Mouse (Mus musculus) WW6 (cell line): Measurements from ENCODE around the gene Arrb1.

ENCODE experiments used
- DNase-seq: peaks from one replicate; pipeline ENCODE4 v3.0.0-alpha.2; 2013; ENCODE audit warnings: low read depth, low spot score

Gene Arrb1

DNA sequence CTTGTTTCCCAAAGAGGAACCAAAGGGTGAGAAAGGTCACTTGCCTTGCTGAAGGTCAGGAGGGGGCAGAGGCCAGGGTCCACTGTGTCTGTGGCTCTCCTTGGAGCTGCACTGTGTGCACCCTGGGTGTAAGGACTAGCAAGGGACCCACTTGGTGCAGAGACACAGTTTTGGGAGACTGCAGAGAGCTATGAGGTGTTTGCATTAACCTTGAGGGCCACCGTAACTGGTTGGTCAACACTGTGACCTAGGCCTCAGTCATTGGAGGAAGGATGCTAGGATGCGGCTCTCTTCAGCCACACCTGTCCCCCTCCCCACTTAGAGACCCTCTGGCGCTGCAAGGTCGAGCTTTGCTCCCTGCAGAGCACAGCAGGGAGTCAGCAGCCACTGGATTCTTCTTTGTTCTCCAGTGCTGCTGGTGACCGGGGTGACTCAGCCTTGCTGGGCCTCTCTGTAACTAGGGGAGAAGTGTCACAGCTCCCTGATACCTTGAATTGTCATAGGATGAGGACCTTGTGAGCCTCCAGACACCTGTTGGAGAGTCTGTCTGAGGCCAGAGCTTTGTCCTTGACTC, 2.0 kb downstream of the Arrb1 start:
- no peak for DNase-seq

DNA sequence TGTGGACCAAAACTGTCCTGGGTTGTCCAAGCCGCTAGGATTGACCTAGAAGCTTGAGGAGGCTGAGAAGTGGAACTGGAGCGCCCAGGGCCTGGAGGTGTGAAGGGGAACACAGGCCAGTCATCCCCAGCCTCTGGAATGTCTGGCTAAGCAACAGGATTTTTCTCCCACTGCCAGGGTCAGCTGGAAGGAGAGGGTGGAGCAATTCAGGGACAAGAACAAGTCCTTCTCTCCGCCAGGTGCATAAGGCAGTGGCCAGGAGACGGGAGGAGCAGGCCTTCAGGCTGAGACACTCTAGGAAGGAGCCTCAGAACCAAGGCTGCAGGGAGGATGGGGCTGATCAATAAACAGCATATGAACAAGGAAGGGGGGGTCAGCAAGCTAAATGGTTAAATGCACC, 3.2 kb downstream of the Arrb1 start:
- DNase-seq = no peak

DNA sequence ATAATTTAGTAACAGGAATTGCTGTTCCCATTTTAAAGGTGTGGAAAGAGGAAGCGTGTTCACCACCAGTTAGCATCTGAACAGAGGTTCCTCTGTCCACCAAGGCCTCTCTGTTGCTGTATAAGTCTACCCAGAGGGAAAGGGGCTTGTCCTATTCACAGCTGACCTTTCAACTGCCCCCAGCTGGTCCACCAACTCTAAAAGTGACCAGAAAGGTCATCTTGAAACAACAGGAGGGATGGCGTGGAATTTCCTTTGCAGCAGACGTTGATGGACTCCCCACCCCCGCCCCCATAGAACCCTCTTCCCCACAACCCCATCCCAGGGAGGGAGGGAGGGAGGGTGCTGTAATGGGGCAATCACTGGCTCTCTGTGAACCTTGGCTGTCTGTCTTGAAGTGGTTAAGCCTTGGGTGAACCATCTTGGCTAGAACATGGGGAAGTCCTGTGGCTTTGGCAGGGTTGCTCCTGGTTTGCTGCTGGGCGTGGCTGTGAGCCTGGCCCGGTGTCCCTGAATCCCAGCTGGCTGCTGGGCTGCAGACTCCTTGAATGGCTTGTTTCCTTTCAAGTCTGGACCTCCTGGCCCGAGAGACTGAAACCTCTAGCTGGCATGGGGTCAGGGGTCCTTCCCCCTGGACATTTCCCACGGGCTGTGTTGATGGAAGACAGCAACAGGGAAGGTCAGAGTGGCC, 4.1 kb downstream of the Arrb1 start:
- DNase-seq = no peak

DNA sequence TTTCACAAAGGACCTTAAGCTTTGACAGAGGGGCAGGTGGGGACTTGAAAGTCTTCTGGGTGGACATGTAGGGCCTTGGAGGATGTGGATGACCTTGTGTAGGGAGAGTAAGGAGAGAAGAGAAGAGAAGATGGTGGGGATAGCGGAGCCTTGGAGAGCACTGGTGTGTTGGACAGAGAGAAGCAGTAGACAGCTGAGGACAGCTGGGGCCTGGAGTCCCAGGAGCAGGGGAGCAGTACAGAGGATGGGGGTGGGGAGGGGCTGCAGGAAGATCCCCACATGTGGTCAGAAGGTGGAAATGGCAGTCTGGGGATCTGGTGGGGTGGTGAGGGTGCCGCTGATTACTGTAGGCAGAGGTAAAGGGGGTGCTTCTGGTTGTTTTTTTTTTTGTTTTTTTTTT, 4.8 kb downstream of the Arrb1 start:
- no peak for DNase-seq

DNA sequence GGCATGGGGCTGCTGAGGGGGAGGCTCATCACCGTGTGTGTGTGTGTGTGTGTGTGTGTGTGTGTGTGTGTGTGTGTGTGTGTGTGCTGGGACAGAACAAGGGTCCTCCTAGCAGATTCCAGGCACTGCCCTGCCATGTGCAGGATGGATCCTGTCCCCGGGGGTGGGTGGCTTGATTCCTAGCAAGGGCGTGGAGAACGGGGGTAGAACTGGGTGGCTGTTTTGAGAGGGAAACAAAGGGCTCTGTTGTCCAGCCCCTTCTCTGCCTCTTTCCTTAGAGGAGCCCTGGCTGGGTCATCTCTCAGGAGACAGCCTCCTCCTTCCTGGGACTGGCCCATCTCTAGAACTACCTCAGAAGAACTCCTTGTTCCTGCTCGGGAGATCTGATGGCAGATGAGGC, 5.9 kb downstream of the Arrb1 start:
- DNase-seq = no peak

DNA sequence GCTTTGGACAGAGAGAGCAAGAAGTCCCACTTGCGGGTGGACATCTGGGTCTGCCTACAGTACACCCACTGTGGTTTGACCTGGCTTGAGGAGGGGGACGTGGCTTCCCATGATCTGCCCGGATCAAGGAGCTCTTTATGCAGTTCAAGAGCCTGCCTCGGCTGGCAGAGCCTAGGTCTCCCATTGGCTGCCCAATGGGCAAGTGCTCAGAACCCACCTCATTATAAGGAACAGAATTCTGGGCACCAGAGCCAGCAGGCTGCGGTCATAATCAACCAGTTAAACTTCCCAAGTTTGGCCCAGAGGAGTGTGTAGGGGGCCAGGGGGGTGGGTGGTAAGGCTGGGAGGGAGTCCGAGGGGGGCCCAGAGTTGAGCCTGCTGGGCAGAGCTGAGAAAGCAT, 9.0 kb downstream of the Arrb1 start:
- no peak for DNase-seq

DNA sequence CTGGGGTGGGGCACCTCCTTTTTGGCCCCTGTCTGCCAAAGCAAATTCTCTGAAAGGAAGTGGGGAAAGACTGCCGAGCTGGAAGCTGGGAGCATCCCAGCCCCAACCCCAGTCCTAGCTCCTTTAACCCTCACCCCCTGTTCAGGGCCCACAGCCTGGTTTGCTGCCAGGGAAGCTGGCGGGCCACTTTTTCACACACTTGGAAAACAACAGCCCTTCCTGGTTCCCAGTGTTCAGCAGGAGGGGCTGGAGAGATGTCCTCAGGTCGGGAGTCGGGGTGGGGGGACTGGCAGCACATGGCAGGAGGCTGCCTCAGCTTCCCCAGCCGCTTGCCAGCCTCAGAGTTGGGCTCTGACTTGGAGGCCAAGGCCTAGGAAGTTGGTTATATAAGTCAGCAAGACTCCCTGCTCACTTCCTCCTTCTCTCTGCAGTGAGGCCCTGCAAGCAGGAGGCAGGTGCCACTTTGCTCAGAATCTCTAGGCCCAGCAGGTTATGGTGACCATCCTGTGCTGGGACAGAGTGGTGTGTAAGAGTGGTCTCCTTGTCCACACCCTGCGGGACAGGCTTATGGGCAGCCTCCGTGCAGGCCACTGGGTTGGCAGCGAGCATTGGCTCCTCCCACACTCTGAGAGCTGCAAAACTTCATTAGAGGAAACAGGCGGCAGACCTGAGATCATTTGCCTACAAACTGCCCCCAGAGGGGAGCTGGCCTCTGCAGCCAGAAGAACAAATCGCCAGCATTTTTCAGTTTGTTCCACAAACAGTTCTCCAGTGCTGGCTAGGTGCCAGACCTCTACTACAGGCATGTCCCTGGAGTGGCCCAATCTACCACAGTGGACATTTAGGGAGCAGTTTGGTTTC, 10.8 kb downstream of the Arrb1 start:
- no peak for DNase-seq

DNA sequence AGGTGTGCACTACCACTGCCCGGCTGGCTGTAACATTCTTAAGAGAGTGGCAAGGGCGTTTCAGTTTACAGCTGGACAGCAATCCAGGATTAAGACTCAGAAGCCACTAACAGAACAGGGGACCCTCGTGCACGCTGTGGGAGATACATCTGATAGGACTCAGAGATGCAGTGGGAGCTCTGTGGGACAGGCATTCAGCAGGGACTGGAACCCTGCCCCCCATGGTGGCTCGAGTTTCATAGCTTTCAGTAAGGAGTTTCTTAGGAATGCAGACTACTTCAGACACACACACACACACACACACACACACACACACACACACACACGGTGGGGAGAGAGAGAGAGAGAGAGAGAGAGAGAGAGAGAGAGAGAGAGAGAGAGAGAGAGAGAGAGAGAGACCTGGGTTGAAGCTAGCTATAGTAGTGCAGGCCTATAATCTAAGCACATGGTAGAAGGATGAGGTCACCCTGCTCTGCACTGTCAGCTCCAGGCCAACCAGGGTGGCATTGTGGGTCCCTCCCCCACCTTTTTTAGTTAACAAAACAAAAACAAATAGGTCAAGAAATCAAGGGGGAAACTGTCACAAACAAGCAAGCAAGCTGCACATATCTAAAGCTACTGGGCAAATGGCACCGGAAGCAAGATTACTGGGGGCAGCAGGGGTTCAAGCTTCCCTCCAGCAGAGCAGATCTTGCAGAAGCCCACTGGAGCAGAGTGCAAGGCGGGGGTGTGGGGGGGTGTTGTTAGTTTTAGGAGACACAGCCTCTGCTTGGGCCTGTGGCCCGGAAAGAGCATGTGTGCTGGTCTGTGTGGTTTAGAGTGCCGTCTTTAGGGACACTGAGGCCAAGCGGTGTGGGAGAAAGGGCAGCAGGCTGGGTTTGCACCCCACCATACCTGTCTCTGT, 12.6 kb downstream of the Arrb1 start:
- no peak for DNase-seq

DNA sequence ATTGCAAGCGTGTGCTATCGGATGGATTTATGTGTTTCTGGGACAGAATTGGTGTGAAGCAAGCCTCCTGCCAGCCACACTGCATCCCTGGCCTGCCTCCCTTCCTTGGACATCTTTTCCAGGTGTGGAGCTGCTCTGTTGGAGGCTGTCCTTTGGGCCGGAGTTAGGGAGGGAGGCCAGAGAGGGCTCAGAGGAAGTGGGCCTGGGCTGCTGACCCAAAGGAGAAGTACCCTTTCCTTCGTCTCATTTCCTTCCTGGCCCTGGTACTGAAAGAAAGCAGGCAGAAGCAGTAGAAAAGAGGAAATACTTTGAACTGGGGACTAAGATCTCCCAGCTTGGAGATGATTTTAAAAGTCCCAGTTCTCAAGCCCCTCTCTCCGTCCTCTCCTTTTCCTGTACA, 14.4 kb downstream of the Arrb1 start:
- no peak for DNase-seq

DNA sequence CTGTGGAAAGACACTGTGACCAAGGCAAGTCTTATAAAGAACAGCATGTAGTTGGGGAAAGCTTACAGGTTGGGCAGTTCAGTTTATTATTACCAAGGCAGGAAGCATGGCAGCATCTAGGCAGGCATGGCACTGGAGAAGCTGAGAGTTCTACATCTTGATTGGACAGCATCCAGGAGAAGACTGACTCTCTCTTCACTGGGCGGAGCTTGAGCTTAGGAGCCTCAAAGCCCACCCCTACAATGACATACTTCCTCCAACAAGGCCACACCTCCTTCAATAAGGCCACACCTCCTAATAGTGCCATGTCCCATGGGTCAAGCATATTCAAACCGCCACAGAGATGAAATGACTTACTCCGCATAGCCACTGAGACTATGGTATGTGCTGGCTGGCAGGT, 16.4 kb downstream of the Arrb1 start:
- DNase-seq = no peak

DNA sequence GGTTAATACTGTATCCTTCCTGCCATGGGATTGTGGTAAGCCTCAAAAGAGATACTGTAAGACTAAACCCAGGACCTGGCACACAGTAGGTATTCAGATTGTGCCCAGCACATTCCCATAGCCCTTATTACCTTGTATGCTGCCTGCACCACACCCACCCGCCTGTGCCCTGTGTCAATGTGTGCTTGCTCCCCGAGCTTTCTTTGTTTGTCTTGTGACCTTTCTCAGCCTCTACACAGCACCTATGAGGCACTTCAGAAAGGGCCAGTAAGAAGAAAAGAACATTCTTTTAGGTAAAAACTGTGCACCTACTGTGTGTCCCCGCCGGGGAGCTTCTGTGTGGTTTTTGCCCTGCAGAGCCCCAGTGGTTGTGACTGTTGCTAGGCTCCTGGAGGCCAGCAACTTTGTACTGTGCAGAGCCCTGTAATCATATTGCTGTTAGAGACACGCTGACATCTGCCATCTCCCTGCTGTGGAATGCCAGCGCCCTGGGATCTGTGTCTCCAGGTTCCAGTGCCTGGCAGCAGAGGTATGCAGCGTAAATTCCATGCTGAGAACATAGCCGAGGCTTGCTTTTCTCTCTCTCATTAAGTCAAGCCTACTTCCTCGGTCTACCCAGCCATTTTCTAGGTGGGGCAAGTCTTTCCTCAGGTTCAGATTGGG, 18.1 kb downstream of the Arrb1 start:
- DNase-seq = no peak

DNA sequence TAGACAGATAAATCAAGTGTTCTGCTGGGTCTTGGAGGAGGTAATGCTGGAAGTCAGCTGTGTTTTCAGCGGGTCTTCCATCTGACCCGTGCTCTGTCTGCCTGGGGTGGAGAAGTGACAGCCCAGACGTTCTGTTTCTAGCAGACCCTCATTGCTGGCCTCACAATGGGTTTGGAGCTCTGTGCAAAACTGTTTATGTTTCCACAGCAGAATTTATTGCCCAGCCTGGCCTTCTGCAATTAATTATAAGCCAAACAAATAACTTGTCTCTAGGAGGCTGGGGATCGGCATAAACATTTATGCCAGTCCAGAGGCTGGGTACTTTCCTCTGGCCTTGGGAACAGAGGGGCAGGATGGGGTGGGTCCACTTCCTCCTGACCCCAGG, 18.6 kb downstream of the Arrb1 start:
- no peak for DNase-seq

DNA sequence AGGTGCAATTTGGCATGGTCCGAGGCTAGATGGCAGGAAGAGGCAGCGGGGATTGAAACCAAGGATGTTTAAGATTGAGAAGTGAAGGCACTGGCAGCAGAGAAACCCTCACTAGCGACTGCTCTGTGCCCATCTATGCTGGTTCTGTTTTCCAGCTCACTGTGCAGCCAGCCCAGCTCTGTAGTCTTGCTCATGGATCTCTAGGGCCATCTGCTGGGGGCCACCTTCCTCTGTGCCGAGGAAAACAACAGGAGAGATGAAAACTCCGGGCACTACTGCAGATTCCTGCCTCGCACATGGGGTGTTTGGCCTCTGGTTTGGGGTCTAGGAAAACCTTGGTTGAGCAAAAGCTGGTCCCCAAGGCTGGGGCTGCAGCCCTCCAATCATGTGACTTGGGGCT, 20.6 kb downstream of the Arrb1 start:
- no peak for DNase-seq

DNA sequence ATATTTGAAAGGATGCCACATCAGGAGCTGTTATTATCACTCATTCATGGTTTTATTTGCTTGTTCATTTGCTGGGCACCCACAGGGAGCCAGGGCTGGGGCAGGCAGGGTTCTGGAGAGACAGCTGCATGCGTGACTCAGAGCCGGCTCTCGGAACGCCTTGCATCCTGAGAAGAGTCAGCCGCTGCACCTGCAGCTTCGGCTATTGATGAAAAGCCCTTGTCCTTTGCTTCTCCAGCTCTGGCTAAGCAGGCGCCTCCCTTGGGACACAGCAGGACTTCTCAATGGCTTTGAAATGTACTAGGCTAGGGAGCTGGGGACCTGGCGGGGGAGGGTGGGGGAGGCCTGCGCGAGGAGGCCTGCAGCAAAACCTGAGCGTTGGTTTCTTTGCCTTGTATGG, 23.8 kb downstream of the Arrb1 start:
- DNase-seq = no peak

DNA sequence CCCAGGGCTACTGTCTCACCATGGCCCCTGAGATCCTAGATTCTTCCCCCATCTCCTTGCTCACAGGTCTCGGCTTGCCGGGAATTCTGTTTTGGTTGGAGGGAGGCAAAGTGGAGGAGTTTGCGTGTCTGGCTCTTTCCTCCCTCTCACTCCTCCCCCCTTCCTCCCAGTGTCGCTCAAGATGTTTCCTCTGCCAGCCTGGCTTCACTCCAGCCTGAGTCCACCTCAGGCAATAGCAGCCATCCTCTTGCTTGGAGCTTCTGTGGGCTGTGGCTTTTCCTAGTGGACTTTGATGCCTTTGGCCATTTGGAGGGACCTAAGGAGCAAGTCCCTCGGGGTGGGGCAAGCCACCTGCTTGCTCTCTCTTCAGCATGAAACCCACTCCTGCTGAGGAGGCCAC, 27.2 kb downstream of the Arrb1 start:
- no peak for DNase-seq

DNA sequence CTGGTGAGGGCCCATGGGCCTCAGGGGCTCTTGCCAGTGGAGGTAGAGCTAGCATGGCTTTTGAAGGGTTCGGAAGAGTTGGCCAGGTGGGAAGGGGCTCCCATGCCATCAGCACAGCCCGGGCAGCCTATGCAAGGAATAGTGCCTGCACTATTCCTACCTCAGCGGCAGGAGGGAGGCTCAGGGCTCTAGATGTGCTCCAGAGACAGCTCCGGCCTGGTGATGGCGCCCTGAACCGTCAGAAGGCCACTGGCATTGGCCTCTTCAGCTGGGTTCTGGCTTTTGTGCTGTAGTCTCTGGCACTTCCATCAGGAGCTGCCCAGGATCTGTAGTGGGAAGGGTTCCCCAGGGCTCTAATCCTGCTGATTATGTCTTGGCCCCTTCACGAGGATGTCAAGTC, 28.0 kb downstream of the Arrb1 start:
- DNase-seq = no peak

DNA sequence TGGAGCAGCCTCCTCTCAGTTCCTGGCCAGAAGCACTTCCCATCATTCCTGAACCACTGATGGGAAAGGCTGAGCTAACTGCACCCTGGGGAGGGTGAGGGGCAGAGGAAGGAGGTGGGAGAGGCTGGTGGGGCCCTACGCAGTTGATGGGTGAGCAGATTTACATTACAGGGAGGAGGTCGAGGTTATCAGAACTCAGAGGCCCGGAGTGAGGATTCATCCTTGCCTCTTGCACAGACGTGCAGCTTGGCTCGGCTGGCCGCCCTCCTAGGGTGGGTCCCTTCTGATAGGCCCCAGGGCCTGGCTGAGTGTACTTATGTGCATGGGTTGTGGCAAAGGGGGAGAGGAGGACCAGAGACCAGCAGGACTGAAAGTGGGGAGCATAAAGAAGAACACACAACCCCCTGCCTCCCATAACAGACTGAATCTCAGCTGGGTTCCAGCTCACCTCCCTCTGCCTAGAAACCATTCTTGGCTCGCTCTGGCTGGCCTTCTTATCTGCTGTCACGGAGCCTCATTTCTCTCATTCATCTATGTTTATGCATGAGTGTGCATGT, 30.1 kb downstream of the Arrb1 start:
- DNase-seq = no peak

DNA sequence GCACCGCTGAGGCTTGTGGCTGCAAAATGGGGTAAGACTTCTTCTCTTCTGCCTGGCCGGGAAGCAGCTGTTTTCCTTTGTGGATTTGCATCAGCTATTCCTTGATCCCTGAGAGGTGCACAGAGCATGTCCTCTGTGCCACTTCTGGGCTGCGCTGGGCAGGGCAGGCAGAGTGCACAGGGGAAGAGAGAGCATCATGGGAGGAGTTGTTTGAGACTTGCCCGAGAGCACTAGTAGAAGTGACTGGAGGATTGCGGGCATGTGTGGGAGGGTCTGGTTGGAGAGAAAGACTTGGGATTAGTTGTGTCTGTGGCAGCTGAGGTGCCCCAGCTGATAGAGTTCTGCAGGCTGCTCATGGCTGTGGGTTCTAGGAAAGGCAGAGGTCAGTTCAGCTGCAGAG, 35.4 kb downstream of the Arrb1 start:
- no peak for DNase-seq

DNA sequence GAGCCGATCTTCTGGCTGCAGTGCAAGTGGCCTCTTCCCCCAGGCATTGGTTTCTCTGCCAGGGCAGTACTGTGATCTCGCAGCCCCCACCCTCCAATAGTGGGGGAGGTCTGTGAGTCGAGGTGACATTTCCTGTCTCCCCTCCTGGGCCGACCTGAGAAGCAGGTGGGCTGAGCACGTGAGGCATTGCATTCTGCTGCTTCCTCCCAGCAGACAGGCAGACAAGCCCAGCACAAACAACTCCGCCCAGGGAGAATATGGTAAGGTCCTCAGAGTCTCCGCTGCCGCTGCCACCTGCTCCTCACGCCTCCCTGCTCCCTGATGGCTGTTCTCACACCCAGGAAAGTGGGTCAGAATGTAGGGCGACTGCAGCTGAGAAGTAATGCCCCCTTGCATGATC, 37.7 kb downstream of the Arrb1 start:
- no peak for DNase-seq

DNA sequence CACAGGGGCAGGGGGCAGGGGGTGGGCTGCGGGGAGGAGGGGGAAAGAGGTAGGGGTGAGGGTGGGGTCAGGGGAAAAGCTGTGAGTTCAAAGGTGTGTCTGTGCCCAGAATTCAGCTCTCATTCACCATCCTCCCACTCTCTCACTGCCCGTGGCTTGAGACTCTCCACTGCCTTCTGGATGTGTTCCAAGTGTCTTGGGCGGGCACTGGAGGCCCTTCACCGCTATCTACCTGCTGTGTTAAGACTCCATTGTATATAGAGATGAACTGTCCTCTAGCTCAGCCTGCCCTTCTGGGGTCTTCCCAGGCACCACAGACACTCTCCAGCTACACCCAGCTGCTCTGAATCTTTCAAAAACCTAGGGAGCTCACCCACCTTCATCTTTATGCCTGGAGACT, 38.1 kb downstream of the Arrb1 start:
- DNase-seq = no peak

DNA sequence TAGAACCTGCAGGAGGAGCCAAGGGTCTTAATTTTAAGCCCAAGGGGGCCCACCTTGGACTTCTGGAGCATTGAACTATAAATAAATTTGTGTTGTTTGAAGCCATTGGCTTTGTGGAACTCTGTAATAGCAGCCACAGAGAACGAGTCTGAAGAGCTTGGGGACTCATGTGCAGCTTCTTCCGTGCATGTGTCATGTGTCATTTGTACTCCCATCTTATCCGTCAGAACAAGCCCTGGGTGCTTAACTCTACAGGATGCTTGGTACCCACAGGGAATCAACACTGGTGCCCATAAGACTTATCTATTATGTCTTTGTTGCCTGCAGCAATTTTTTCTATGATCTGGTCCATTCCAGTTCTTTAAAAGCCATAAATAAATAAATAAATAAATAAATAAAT, 43.0 kb downstream of the Arrb1 start:
- no peak for DNase-seq
